ENCODE assay signal across 22 mouse cellular contexts in the genomic region with DNA sequence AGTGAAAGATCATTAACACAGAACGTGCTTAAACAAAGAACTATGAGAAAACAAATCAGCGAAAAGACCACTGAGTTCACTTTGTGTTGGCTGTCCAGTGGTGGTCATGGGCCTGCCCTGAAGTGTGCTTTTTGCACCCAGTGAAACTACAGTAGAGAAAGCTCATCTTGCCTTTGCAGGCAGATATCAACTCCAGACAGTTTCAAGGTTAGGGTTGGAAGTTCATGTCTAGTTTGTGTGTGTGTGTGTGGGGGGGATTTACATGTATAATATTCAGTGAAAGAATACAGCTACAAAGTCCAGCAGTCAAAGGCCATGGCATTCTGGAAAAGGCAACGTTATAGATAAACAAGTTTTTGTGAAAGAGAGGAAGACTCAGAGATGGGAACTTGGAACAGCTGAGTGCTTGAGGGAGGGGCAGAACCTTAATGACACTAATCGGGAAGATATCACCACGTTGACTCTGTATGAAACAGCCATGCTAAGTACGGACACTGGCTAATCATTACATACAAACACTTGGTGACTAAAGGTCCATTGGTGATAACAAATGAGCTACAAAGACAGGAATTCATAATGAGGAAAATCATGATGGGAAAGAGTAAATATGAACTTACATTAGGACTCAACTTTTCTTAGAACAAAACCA. TPM values are rescaled to one million over a fixed set of nuclear protein-coding genes. Genes with fewer than 3 reads are reported as not detected.
"Had no signal": no experiment of that assay in that cellular context is flagged by ENCODE, and none has a peak within 500 bp of the region (broad histone marks: within the 10 kb centered on the region; RNA-seq: fewer than 3 reads in every experiment).

No protein-coding gene starts in this region.

- H3K9me3 ChIP-seq: neural tube, embryonic 13.5 days; neural tube, embryonic 15.5 days; stomach, embryonic 15.5 days had no signal

- H3K9ac ChIP-seq: neural tube, embryonic 13.5 days; neural tube, embryonic 15.5 days; stomach, embryonic 15.5 days had no signal

- DNase-seq: retina, postnatal 1 day; right cerebral cortex, adult 18-20 months; right cerebral cortex, postnatal 14 days; right cerebral cortex, postnatal 25 days; right cerebral cortex, postnatal 4 days; spleen, adult 18-20 months; thymus, adult 18-20 months; thymus, adult 2 months; thymus, postnatal 14 days; thymus, postnatal 36 days; thymus, postnatal 4 days had no signal

- H3K36me3 ChIP-seq: neural tube, embryonic 13.5 days; neural tube, embryonic 15.5 days; stomach, embryonic 15.5 days had no signal

- H3K4me2 ChIP-seq: neural tube, embryonic 13.5 days; neural tube, embryonic 15.5 days; stomach, embryonic 15.5 days had no signal

- H3K27me3 ChIP-seq: neural tube, embryonic 13.5 days; neural tube, embryonic 15.5 days; stomach, embryonic 15.5 days had no signal

- H3K27ac ChIP-seq: neural tube, embryonic 13.5 days; neural tube, embryonic 15.5 days; stomach, embryonic 15.5 days; stomach, postnatal 0 days had no signal

- H3K4me3 ChIP-seq: neural tube, embryonic 13.5 days; neural tube, embryonic 15.5 days; stomach, embryonic 15.5 days had no signal

- H3K4me1 ChIP-seq: neural tube, embryonic 13.5 days; neural tube, embryonic 15.5 days; stomach, embryonic 15.5 days had no signal

RNA-seq across cellular contexts. Expression of gene Tnni3k, which starts 3.7 kb away (rescaled TPM):
- total RNA-seq: neutrophil, adult 5-6 weeks had no signal
- polyA plus RNA-seq: neural tube, embryonic 13.5 days; spleen, adult 2 months; stomach, embryonic 14.5 days; stomach, embryonic 15.5 days; stomach, embryonic 16.5 days; testis, adult 2 months; urinary bladder, adult 2 months had no signal

RNA-seq across cellular contexts. Expression of gene Lrriq3, which starts 34.3 kb away (rescaled TPM):
- polyA plus RNA-seq: small intestine, adult 2 months had no signal
